Mouse (Mus musculus) splenic B cell, adult 2 months (primary cell): ENCODE measurements around the gene Mapk1.

Experiments
- DNase-seq: peaks from one replicate; pipeline ENCODE4 v3.0.0-alpha.2; 2011; ENCODE audit warnings: low read depth, low spot score
- H3K27me3 ChIP-seq: 2 replicates; pipeline ENCODE4 v1.6.1; 2012; ENCODE audit warnings: mild to moderate bottlenecking, low read length, moderate library complexity, mixed read lengths; ENCODE audit not compliant: control insufficient read depth, poor library complexity, insufficient read depth, severe bottlenecking
- H3K36me3 ChIP-seq: 2 replicates; pipeline ENCODE4 v1.6.1; 2012; ENCODE audit warnings: mild to moderate bottlenecking, low read length, moderate library complexity, mixed read lengths; ENCODE audit not compliant: control insufficient read depth, poor library complexity, insufficient read depth, severe bottlenecking

Gene Mapk1

DNA sequence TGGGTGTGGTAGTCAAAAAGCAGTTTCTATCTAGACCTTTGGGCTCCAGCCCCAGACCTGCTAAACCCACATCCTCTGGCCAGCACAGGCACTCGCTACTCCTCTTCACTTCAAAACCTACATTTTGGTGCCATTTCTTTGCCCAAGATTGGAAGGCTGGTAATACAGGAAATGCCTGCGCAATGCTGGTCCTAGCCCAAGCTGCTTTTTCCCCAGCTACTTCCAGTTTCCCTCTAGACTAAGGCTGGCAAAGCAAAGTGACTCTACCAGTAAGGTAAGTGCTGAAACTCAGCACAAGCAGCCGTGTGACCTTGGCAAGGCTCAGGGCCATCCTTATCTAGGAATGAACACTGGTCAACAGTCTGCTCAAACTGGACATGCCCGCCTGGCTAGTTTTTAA, 102.5 kb downstream of the Mapk1 start:
- Histone ChIP-seq H3K27me3 (no peaks in the 10 kb centered on the region), H3K36me3 (peaks cover 8% of the 10 kb centered on the region)
- no peak for DNase-seq

DNA sequence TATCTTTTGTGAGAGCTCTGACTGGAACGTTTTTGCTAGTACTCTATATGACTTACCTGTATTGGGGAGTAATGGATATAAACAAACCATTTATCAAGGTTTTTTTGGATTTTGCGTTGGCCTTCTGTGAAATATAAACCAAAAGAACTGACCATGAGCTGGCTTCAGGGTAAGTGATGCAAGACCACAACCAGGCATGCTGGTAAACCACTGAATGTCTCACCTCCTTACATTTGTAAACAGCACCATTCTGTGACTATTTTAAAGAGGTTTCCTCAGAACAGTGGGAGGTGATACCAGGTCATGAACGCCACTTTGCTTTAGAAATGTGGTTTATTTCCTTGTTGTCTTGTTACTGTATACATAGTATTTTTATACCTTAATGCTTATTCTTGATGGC, 103.1 kb downstream of the Mapk1 start:
- DNase-seq = no peak
- Histone ChIP-seq H3K36me3 (peaks cover 11% of the 10 kb centered on the region), H3K27me3 (no peaks in the 10 kb centered on the region)

DNA sequence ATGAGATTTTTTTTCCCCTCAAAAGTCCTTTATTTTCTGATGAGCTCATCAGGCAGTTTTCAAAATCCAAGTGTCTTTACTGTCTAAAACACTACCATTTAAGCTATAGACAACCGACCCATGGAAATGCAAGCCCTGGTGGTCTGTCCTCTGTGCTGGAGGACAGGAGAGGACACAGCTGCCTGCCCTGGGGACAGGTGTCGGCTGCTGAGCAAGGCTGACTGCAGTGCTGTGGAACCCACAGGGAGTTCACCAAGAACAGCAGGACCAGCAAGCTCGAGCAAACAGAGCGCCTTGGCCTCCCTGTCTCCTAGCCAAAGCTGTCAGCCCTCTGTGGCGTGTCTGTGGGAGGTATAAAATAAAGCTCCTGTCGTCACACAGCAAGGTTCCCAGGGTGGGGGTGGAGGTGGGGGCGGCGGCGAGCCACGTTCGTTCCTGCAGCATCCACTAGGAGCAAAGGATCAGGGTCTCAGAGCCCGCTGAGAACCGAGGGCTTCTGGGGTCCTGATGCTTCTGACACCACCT, 103.5 kb downstream of the Mapk1 start:
- Histone ChIP-seq H3K27me3 (no peaks in the 10 kb centered on the region), H3K36me3 (peaks cover 11% of the 10 kb centered on the region)
- DNase-seq = no peak

DNA sequence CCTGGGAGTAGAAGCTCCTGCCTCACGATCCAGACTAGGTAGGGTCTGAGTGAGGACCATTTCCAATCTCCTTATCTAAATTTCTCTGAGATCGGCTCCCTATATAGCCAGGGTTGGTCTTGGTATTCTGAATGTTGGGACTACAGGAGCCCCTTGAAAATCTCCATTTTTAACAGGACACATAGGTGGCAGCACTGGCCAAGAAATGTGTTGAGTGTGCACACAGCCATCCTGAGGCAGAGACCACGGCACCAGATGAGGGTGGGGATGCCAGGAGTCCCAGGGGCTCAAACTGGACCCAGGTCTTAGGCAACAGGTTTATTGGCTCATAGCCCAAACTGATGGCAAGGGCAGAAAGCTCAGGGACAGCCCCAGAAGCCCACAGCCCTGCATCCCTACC, 105.2 kb downstream of the Mapk1 start:
- DNase-seq = no peak
- H3K36me3 ChIP-seq = peaks cover 18% of the 10 kb centered on the region
- H3K27me3 ChIP-seq = no peaks in the 10 kb centered on the region

DNA sequence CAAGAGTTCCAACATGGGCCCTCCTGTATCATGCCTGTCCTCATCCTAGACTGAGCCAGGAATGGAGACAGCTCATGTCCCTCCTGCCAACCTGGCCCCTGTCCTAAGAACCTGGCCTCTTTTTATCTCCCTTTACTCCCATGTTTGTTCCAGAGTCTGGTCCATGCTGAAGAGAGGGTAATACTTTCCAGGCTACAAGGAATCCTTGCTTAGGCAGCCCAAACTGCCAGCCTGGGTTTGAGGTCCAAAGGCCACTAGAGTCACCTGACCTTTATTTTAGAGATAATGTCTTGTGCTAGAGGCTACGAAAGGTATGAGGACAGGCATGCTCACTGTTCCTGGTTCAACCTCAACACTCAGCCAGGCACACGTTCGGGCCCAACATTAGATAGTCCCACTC, 113.8 kb downstream of the Mapk1 start:
- Histone ChIP-seq H3K36me3 (peaks cover 16% of the 10 kb centered on the region), H3K27me3 (no peaks in the 10 kb centered on the region)
- DNase-seq = no peak
